Mouse (Mus musculus): ENCODE data around the gene Sgip1. TPM values are rescaled to one million over a fixed set of nuclear protein-coding genes. Genes with fewer than 3 reads are reported as not detected.

Gene Sgip1
- polyA plus RNA-seq, 1 experiment from 2014 or later = 7.8 TPM

DNA sequence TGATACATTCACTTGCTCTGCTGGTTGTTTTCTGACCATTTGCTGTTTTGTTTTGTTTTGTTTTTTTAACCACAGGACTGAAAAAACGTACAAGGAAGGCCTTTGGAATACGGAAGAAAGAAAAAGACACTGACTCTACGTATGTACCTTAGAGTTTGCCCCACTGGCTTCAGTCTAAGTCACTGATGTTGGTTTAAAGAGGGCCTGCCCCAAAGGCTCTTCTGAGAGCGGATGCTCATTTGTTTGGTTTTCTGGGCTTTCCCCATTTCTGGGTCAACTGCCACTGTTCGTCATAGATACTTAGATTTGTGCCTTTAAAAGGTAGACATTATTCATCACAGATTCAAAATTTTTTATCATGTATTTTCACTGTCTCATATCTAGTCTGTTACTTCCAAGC is 111.7 kb downstream of the Sgip1 start:
- Histone ChIP-seq H3K4me2 (no peak overlapping the region), H3K9me3 (no peaks in the 10 kb centered on the region), H3K36me3 (no peaks in the 10 kb centered on the region), H3K9ac (no peak overlapping the region), H3K4me1 (no peaks in the 10 kb centered on the region), H3K4me3 (no peak overlapping the region), H3K27me3 (no peaks in the 10 kb centered on the region), H3K27ac (no peak overlapping the region)
- WGBS = 76% methylated on average over 5 of the region's 5 CpGs
- no peak for ATAC-seq (ENCODE audit: borderline replicate concordance, extremely low read depth, low FRiP score, low TSS enrichment)

DNA sequence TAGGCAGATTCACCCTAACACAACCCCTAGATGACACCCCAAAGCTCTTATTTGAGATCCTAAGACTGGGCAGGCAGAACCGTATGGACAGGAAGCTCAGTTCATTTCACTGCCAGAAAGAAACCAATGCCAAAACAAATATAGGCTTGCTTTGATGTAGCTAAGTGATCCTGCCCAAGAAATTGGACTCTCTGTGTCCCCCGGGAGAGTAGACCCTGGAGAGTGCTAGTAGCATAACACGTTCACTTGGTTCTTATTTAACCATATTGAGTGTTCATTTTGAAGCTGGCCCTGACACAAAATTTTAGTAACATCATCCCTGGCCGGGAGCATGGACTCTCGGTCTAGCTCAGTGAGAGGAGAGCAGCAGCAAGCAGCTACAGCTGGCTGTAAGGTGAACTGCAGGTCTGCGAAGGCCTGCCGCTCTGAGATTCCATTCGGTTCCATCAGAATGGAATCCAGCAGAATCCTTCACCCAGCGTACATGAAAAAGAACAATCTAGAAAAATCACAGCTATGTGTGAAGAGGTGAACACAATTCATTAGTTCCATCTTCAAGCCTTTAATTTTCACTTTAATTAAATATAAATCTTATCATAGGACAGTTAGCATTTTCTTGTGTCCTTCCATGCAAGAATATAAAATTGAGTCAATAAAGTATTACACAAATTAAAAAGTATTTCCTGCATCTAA is 112.4 kb downstream of the Sgip1 start:
- ATAC-seq (ENCODE audit: borderline replicate concordance, extremely low read depth, low FRiP score, low TSS enrichment) = peak; percentile 27; the same call in 1 of the 2 replicates

DNA sequence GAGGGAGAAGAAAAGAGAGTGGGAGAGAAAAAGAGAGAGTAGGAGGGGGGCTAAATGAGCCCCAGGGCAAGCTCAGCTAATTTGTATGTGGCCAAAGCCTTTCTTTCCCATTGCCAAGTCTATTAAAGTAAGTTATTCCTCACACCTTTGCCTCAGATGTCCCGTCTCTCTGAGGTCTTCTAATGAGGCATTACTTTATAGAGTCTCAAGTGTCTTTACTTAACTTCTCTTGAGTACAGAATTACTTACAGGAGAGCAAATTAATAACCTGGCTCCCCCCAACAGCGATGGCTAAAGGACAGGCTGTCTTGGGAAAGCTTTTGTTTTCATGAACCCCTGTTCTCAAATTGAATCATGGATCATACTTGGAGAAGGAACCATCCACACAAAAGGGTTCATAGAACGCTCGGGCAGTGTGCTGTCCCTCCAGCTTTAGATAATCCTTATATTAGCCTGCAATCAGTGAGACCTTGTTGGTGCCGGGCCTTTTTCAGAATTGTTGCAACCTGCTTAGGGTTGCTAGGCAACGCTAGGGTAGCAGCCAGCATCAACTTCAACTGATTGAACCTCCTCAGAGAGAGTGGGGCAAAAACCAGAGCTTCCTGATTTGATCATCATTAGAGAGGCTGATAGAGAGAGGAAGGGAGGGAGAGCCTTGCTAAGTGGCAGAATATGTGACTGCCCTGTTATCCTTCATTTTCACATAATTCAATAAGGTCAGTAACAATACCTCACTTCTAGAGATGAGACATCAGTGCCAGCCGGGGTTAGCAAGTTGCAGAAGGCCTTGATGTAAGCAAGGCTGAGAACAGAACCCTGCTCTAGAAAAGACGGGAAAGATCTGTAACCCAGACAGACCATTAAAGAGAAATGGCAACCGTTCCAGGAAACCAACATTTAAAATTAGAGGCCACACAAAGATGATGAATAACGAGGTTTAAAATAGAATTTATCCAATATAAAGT is 114.1 kb downstream of the Sgip1 start:
- no peak for ATAC-seq (ENCODE audit: borderline replicate concordance, extremely low read depth, low FRiP score, low TSS enrichment)
- H3K27ac ChIP-seq = no peak overlapping the region
- no peaks in the 10 kb centered on the region for H3K9me3 ChIP-seq
- no peaks in the 10 kb centered on the region for H3K27me3 ChIP-seq
- no peak overlapping the region for H3K4me3 ChIP-seq
- WGBS = 71% methylated on average over 10 of the region's 10 CpGs
- no peak overlapping the region for H3K9ac ChIP-seq
- no peaks in the 10 kb centered on the region for H3K4me1 ChIP-seq
- H3K4me2 ChIP-seq = no peak overlapping the region
- H3K36me3 ChIP-seq = no peaks in the 10 kb centered on the region

More for the DNA sequence above, 112.4 kb downstream of the Sgip1 start:
- H3K4me3 ChIP-seq = no peak overlapping the region
- no peak overlapping the region for H3K9ac ChIP-seq
- H3K27ac ChIP-seq = 0 out of 2 replicates have a peak overlapping the region, but pooled peaks have one; percentile 20
- no peaks in the 10 kb centered on the region for H3K9me3 ChIP-seq
- no peaks in the 10 kb centered on the region for H3K4me1 ChIP-seq
- 54% methylated on average over 9 of the region's 9 CpGs for WGBS
- no peak overlapping the region for H3K4me2 ChIP-seq
- H3K36me3 ChIP-seq = no peaks in the 10 kb centered on the region
- no peaks in the 10 kb centered on the region for H3K27me3 ChIP-seq

GRCm38 (mm10) chr4:102856086-102856485 is 115.0 kb downstream of the Sgip1 start:
- Histone ChIP-seq H3K27ac (no peak overlapping the region), H3K9ac (no peak overlapping the region), H3K4me2 (no peak overlapping the region), H3K27me3 (no peaks in the 10 kb centered on the region), H3K9me3 (no peaks in the 10 kb centered on the region), H3K4me3 (no peak overlapping the region), H3K36me3 (no peaks in the 10 kb centered on the region), H3K4me1 (no peaks in the 10 kb centered on the region)
- ATAC-seq (ENCODE audit: borderline replicate concordance, extremely low read depth, low FRiP score, low TSS enrichment) = 0 out of 2 replicates have a peak, but pooled peaks have one; percentile 11
- 52% methylated on average over 7 of the region's 7 CpGs for WGBS

DNA sequence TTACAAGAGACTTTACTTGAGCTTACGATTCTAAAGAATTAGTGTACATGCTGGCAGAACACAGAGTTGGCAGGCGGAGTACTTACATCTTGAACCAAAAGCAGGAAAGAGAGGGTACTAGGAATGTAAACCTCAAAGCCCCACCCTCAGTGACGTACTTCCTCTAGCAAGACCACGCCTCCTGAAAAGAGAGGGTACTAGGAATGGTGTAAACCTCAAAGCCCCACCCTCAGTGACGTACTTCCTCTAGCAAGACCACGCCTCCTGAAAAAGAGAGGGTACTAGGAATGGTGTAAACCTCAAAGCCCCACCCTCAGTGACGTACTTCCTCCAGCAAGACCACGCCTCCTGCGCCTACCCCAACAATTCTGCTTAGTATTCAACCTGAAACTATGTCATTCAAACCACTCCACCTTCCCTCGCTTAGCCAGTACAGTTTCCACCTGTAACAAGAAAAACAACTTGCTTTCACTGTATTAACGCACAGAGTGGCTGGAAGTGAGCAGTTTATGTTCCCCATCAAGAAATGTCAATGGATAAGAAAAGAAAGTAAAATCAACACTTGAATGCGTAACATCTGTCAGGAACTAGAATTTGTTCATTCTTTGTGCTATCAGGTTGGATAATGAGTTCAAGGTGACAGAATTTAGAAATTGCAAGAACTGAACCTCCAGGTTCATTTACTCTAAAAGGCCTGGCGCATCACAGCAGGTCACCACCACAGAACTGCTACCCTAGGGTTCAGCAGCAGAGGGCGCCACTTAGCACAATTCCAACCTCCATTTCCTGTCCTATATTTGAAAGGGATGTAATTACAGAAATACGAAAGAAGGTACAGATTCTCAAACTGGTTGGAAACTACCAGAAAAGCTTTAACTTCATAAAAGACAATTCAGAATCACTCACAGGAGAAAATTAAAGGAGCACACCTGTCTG is 118.4 kb downstream of the Sgip1 start:
- Histone ChIP-seq H3K4me3 (no peak overlapping the region), H3K36me3 (no peaks in the 10 kb centered on the region), H3K9me3 (no peaks in the 10 kb centered on the region), H3K27me3 (no peaks in the 10 kb centered on the region), H3K4me2 (no peak overlapping the region), H3K9ac (no peak overlapping the region), H3K4me1 (no peaks in the 10 kb centered on the region), H3K27ac (no peak overlapping the region)
- no peak for ATAC-seq (ENCODE audit: borderline replicate concordance, extremely low read depth, low FRiP score, low TSS enrichment)
- WGBS = 88% methylated on average over 15 of the region's 15 CpGs

DNA sequence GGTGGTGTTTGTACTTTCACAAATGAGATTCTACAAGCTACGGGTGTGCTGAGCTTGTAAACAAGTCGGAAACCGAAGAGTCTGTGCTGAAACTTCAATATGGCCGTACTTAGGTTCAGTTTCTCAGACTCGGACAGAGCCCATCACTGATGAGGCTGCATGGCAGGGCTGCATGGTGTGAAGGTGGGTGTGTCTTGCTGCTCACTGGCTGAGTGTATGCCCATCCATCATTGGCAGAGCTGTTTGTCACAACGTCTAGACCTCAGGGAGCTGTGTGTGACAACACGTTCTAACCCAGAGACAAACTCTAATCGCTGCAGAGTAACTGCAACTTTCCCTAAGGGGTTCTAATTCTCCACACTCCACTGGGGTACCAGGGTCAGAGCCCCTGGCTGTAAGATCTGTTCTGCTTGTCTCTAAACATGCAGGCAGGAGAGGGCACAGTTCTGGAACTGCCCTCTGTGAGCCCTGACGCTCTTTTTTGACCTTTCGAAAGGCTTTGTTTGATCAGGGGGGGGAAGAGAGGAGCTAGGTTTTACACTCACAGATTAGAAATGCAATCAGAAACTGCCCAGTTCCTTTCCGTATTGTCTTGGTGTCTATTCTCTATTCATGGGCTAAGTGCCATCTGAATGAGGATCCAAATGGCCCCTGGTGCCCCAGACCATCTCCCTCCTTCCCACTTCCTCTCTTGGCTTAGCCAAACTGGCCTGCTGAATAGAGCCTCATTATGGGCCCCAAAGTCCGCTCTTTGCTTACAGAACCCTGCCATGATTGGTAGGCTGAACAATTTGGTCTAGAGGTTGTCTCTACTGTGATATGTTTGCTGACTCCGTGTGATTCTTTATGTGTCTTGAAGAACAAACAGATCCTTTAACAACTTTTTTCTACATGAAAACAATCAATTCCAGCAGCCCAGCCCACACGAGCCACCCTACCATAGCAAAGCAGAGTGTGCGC is 121.9 kb downstream of the Sgip1 start:
- H3K27me3 ChIP-seq = no peaks in the 10 kb centered on the region
- 66% methylated on average over 15 of the region's 15 CpGs for WGBS

GRCm38 (mm10) chr4:102866531-102866930 is 125.4 kb downstream of the Sgip1 start:
- Histone ChIP-seq H3K4me2 (no peak overlapping the region), H3K27me3 (no peaks in the 10 kb centered on the region), H3K9ac (no peak overlapping the region), H3K4me1 (no peaks in the 10 kb centered on the region), H3K36me3 (no peaks in the 10 kb centered on the region), H3K9me3 (no peaks in the 10 kb centered on the region), H3K4me3 (no peak overlapping the region), H3K27ac (no peak overlapping the region)
- WGBS = 83% methylated on average over 3 of the region's 3 CpGs
- no peak for ATAC-seq (ENCODE audit: borderline replicate concordance, extremely low read depth, low FRiP score, low TSS enrichment)

More for the DNA sequence above, 121.9 kb downstream of the Sgip1 start:
- no peaks in the 10 kb centered on the region for H3K4me1 ChIP-seq
- no peak for ATAC-seq (ENCODE audit: borderline replicate concordance, extremely low read depth, low FRiP score, low TSS enrichment)
- H3K27ac ChIP-seq = no peak overlapping the region
- no peaks in the 10 kb centered on the region for H3K9me3 ChIP-seq
- H3K9ac ChIP-seq = no peak overlapping the region
- H3K36me3 ChIP-seq = no peaks in the 10 kb centered on the region
- H3K4me2 ChIP-seq = no peak overlapping the region
- no peak overlapping the region for H3K4me3 ChIP-seq

DNA sequence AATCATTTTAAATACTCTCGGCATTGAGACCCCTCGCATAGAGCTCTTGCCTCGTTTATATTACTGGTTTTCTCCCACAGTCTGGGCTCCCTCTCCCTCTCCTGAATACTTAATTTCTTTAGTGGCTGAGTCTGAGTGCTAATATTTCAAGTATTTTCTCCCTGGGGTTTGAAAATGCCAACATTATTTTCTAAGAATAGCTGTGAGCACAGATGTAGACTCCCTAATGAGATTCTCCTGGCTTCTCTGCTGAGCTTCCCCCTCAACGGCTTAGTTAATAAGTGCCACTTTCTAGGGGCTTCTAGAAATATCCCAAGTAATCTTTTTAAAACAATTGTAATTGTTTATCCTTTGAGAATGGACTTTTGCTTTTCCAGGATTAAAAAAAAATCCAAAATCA is 130.2 kb downstream of the Sgip1 start:
- Histone ChIP-seq H3K36me3 (no peaks in the 10 kb centered on the region), H3K4me2 (no peak overlapping the region), H3K4me1 (no peaks in the 10 kb centered on the region), H3K9ac (no peak overlapping the region), H3K9me3 (no peaks in the 10 kb centered on the region), H3K4me3 (no peak overlapping the region), H3K27me3 (no peaks in the 10 kb centered on the region), H3K27ac (no peak overlapping the region)
- ATAC-seq (ENCODE audit: borderline replicate concordance, extremely low read depth, low FRiP score, low TSS enrichment) = no peak
- 74% methylated on average over 4 of the region's 4 CpGs for WGBS

- H3K9ac ChIP-seq = no peak overlapping the region
- H3K9me3 ChIP-seq = no peaks in the 10 kb centered on the region
- H3K27me3 ChIP-seq = no peaks in the 10 kb centered on the region
- no peak overlapping the region for H3K27ac ChIP-seq
- no peak for ATAC-seq (ENCODE audit: borderline replicate concordance, extremely low read depth, low FRiP score, low TSS enrichment)
- H3K4me3 ChIP-seq = no peak overlapping the region
- H3K36me3 ChIP-seq = no peaks in the 10 kb centered on the region
- no peak overlapping the region for H3K4me2 ChIP-seq
- H3K4me1 ChIP-seq = no peaks in the 10 kb centered on the region
- 92% methylated on average over 3 of the region's 3 CpGs for WGBS
Measured at GRCm38 (mm10) chr4:102883142-102883541, 142.0 kb downstream of the Sgip1 start.

DNA sequence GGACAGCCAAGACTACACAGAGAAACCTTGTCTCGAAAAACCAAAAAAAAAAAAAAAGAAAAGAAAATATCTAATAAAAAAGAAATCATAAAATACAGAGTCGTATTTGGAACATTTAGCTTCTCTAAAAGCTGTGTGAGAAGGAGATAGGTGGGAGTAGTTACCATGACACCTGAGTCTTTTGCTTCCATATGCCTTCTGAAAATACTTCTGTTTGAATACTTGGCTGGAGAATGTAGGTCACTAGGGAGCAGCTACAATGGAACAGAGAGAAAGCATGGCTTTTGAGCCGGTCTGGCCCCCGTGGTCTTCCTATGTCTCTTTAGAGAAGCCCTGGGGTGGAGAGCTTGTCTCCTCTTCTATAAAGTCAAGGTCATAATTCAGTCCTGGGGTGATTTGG is 143.1 kb downstream of the Sgip1 start:
- no peak overlapping the region for H3K9ac ChIP-seq
- H3K4me3 ChIP-seq = no peak overlapping the region
- H3K4me1 ChIP-seq = no peaks in the 10 kb centered on the region
- no peak for ATAC-seq (ENCODE audit: borderline replicate concordance, extremely low read depth, low FRiP score, low TSS enrichment)
- H3K27me3 ChIP-seq = no peaks in the 10 kb centered on the region
- no peak overlapping the region for H3K27ac ChIP-seq
- no peak overlapping the region for H3K4me2 ChIP-seq
- no peaks in the 10 kb centered on the region for H3K9me3 ChIP-seq
- no peaks in the 10 kb centered on the region for H3K36me3 ChIP-seq
- 87% methylated on average over 4 of the region's 4 CpGs for WGBS

Data from lung, embryonic 15.5 days (tissue).